Mouse (Mus musculus): ENCODE results near the gene Crybg3. TPM values are rescaled to one million over a fixed set of nuclear protein-coding genes. Genes with fewer than 3 reads are reported as not detected.
A peak's percentile ranks its signal among the peaks of the same experiment; 100 is the strongest.

Gene Crybg3
- polyA plus RNA-seq, 1 experiment from 2014 or later: 7.6 TPM

DNA sequence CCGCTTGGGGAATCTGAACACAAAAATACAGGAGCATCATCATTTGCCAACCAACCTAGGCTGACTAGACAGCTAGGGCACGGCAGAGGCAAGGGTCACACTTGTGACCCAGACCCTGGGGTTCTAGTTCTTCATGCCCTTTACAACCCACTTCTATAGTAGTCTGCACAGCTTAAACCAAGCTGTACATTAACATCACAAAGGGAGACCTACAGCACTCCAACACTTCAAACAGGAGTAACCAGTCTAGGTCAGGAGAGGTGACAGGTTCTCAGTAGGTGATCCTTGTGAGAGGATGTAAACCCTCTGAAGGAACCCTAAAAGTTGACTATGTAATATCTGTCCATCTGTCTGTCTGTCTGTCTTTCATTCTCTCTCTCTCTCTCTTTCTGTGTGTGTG, 35.1 kb downstream of the Crybg3 start:
- no peak overlapping the region for H3K4me3 ChIP-seq (ENCODE audit: low read length)
- H3K4me1 ChIP-seq (ENCODE audit: insufficient read depth, low read length): peaks cover 7% of the 10 kb centered on the region
- H3K27ac ChIP-seq (ENCODE audit: low read length): no peak overlapping the region
- H3K9me3 ChIP-seq (ENCODE audit: low read length): no peaks in the 10 kb centered on the region
- ATAC-seq (ENCODE audit: low FRiP score, low TSS enrichment): no peak; the same call in 1 of the 2 replicates
- 78% methylated on average over 2 of the region's 2 CpGs for WGBS
- no peak overlapping the region for H3K4me2 ChIP-seq (replicated peaks; ENCODE audit: low read depth, low read length)
- H3K36me3 ChIP-seq (ENCODE audit: insufficient read depth, low read length): peaks cover 5% of the 10 kb centered on the region; the same call in 1 of the 2 replicates
- H3K9ac ChIP-seq (replicated peaks; ENCODE audit: low read length): no peak overlapping the region
- H3K27me3 ChIP-seq (ENCODE audit: insufficient read depth, low read length): no peaks in the 10 kb centered on the region

DNA sequence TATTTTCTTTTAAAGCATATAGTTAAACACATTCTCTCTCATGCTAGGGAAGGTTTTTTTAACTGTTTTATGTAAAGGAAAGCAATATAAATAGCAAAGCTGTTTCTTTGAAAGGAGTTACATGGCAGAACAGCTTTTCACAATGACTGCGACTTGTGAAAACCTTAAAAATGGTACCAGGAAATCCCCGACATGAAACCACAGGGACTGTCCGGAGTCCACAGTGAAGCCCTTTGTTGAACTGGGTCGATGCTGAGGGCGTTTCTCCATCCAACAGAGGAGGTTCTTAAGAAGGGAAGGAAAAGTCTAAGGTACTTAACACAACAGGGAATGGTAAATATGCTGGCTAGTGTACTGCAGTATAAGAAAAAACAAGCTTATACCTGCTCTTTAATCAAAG, 36.8 kb downstream of the Crybg3 start:
- ATAC-seq (ENCODE audit: low FRiP score, low TSS enrichment): no peak
- H3K4me3 ChIP-seq (ENCODE audit: low read length): no peak overlapping the region
- no peaks in the 10 kb centered on the region for H3K9me3 ChIP-seq (ENCODE audit: low read length)
- H3K36me3 ChIP-seq (ENCODE audit: insufficient read depth, low read length): peaks cover 5% of the 10 kb centered on the region; the same call in 1 of the 2 replicates
- peaks cover 7% of the 10 kb centered on the region for H3K4me1 ChIP-seq (ENCODE audit: insufficient read depth, low read length)
- H3K27me3 ChIP-seq (ENCODE audit: insufficient read depth, low read length): no peaks in the 10 kb centered on the region
- WGBS: 88% methylated on average over 5 of the region's 5 CpGs
- no peak overlapping the region for H3K27ac ChIP-seq (ENCODE audit: low read length)
- H3K4me2 ChIP-seq (replicated peaks; ENCODE audit: low read depth, low read length): no peak overlapping the region
- no peak overlapping the region for H3K9ac ChIP-seq (replicated peaks; ENCODE audit: low read length)

DNA sequence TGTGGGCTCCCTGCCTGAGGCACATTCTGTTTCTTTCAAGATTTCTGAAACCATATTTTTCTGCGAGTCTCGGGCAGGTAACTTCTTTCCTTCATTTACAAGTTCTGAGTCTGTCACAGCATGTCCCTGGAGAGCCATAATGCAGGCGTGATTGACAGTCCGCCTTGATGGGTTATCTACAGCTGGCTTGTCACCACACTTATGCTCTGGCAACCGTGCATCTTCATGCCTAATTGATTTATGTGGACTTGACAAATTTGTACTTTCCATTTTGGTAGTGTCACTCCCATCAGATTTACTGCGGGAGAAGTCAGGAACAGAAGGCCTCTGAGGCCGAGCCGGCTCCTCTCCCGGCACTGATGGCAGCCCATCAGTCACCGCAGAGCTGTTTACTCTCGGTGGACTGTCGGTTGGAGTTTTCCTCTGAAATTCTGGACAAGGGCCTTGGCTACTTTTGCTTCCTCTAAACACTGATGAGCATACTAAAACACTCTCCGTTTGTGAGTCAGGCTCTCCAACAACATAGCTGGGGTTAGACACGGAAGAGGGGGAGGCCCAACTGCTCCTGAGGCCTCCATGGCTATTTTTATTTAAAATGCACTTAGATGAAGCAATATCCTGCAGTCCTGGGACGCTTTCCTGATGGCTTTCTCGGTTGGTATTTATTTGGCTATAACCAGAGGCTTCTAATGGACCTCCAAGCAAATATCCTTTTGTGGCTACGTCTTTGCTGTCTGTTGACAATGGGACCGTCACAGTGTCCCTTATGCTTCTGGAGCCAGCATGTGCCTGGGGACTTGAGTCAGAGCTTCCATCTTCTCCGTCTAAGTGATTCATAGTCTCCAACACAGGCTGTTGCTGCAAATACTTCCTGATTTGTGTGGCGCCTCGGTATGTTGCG, 41.2 kb downstream of the Crybg3 start:
- Histone ChIP-seq H3K4me2 (replicated peaks; ENCODE audit: low read depth, low read length) (0 out of 2 replicates have a peak overlapping the region, but pooled peaks have one; percentile 4), H3K36me3 (ENCODE audit: insufficient read depth, low read length) (0 out of 2 replicates have a peak, but pooled peaks cover 4% of the 10 kb centered on the region), H3K4me3 (ENCODE audit: low read length) (no peak overlapping the region), H3K9ac (replicated peaks; ENCODE audit: low read length) (no peak overlapping the region), H3K27me3 (ENCODE audit: insufficient read depth, low read length) (no peaks in the 10 kb centered on the region), H3K9me3 (ENCODE audit: low read length) (no peaks in the 10 kb centered on the region), H3K27ac (ENCODE audit: low read length) (0 out of 2 replicates have a peak overlapping the region, but pooled peaks have one; percentile 19), H3K4me1 (ENCODE audit: insufficient read depth, low read length) (no peaks in the 10 kb centered on the region)
- peak; percentile 84; the same call in 1 of the 2 replicates for ATAC-seq (ENCODE audit: low FRiP score, low TSS enrichment)
- 44% methylated on average over 22 of the region's 22 CpGs for WGBS

DNA sequence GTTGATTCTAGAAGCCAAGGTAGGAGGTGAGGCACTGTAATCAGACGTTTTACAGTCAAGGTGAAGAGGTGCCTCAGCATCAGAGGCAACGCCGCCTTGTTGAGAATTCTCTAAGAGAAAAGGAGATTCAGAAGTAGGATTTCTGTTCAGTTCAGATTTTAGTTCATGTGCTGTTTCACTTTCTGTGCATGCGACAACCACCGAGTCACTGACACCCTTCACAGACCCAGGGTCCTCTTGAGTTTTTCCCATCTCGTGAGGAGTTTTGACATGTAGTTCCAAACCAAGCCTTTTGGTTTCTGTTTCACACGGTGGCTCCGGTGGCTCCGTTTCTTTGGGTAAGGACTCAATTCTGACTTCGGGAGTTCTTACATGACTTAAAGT, 41.9 kb downstream of the Crybg3 start:
- H3K4me1 ChIP-seq (ENCODE audit: insufficient read depth, low read length): no peaks in the 10 kb centered on the region
- no peak overlapping the region for H3K4me2 ChIP-seq (replicated peaks; ENCODE audit: low read depth, low read length)
- 79% methylated on average over 10 of the region's 10 CpGs for WGBS
- 0 out of 2 replicates have a peak, but pooled peaks cover 4% of the 10 kb centered on the region for H3K36me3 ChIP-seq (ENCODE audit: insufficient read depth, low read length)
- H3K9me3 ChIP-seq (ENCODE audit: low read length): no peaks in the 10 kb centered on the region
- H3K27me3 ChIP-seq (ENCODE audit: insufficient read depth, low read length): no peaks in the 10 kb centered on the region
- no peak for ATAC-seq (ENCODE audit: low FRiP score, low TSS enrichment)
- H3K27ac ChIP-seq (ENCODE audit: low read length): no peak overlapping the region
- H3K9ac ChIP-seq (replicated peaks; ENCODE audit: low read length): no peak overlapping the region
- no peak overlapping the region for H3K4me3 ChIP-seq (ENCODE audit: low read length)

DNA sequence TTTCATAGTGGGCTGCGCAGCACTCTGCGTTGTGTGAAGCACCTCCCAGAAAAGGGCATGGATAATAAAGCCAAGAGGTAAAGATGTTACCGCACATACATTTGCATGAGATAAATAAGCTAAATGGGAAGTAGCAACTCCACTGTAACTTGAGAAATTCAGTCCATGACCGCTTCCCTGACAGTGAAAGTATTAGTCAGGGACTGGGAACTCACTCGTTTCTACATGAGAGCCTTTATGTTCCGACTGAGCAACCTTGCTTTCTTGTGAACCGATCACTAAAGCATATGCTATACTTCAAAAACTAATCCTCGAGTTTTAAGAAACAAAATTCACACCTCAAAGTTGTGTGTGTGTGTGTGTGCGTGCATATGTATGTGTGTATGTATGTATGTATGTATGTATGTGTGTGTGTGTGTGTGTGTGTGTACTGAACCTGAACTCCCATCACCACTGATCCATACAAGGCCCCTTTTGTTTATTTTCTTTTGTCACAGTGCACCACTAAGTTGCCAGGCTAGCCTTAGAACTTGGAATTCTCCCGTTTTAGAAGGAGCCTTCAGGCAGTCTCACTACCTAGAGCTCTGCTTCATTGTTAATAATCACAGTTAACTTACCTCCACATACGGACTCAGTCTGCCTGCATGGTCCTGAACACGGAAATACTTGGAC, 47.2 kb downstream of the Crybg3 start:
- ATAC-seq (ENCODE audit: low FRiP score, low TSS enrichment): peak; percentile 70
- H3K27me3 ChIP-seq (ENCODE audit: insufficient read depth, low read length): no peaks in the 10 kb centered on the region
- H3K4me3 ChIP-seq (ENCODE audit: low read length): no peak overlapping the region
- H3K9me3 ChIP-seq (ENCODE audit: low read length): no peaks in the 10 kb centered on the region
- H3K4me2 ChIP-seq (replicated peaks; ENCODE audit: low read depth, low read length): peak overlapping the region; percentile 31
- 54% methylated on average over 12 of the region's 12 CpGs for WGBS
- peak overlapping the region; percentile 28; the same call in 1 of the 2 replicates for H3K27ac ChIP-seq (ENCODE audit: low read length)
- H3K4me1 ChIP-seq (ENCODE audit: insufficient read depth, low read length): peaks cover 10% of the 10 kb centered on the region
- 0 out of 2 replicates have a peak, but pooled peaks cover 4% of the 10 kb centered on the region for H3K36me3 ChIP-seq (ENCODE audit: insufficient read depth, low read length)
- H3K9ac ChIP-seq (replicated peaks; ENCODE audit: low read length): no peak overlapping the region

DNA sequence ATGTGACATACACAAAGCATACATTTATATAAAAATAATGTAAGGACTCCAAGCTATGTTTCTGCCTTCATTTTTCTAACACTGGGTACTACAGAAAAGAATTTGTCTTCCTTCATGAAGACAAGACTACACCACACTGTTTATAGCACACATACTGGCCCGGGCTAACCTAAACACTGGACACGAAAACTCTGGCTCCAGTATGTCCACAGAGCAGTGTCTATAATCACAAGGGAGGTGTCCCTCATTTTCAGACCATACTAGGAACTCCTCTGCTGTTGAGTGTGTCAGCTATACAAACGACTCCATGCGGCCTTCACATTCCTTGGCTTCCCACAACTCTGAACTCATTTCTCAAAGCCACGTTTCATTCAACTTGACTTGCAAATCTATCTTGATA, 49.3 kb downstream of the Crybg3 start:
- Histone ChIP-seq H3K9me3 (ENCODE audit: low read length) (no peaks in the 10 kb centered on the region), H3K4me2 (replicated peaks; ENCODE audit: low read depth, low read length) (no peak overlapping the region), H3K4me1 (ENCODE audit: insufficient read depth, low read length) (peaks cover 17% of the 10 kb centered on the region), H3K36me3 (ENCODE audit: insufficient read depth, low read length) (no peaks in the 10 kb centered on the region), H3K27me3 (ENCODE audit: insufficient read depth, low read length) (no peaks in the 10 kb centered on the region), H3K4me3 (ENCODE audit: low read length) (no peak overlapping the region), H3K27ac (ENCODE audit: low read length) (no peak overlapping the region), H3K9ac (replicated peaks; ENCODE audit: low read length) (no peak overlapping the region)
- no peak for ATAC-seq (ENCODE audit: low FRiP score, low TSS enrichment)
- 68% methylated on average over 5 of the region's 5 CpGs for WGBS

DNA sequence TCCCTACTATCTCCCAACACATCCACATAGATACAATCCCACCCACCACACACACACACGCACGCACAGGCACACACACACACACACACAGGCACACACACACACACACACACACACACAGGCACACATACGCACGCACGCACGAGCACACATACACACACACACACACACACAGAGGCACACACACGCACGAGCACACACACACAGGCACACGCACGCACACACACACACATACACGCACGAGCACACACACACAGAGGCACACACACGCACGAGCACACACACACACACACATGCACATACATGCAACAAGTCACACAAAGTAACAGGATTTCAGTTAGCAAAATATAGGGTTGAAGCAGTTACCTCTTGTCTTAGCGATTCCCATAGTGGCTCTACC, 51.1 kb downstream of the Crybg3 start:
- H3K27ac ChIP-seq (ENCODE audit: low read length): no peak overlapping the region
- H3K4me1 ChIP-seq (ENCODE audit: insufficient read depth, low read length): peaks cover 17% of the 10 kb centered on the region
- H3K4me3 ChIP-seq (ENCODE audit: low read length): no peak overlapping the region
- H3K4me2 ChIP-seq (replicated peaks; ENCODE audit: low read depth, low read length): no peak overlapping the region
- H3K9me3 ChIP-seq (ENCODE audit: low read length): no peaks in the 10 kb centered on the region
- no peak overlapping the region for H3K9ac ChIP-seq (replicated peaks; ENCODE audit: low read length)
- no peaks in the 10 kb centered on the region for H3K27me3 ChIP-seq (ENCODE audit: insufficient read depth, low read length)
- 84% methylated on average over 14 of the region's 15 CpGs for WGBS
- ATAC-seq (ENCODE audit: low FRiP score, low TSS enrichment): no peak
- no peaks in the 10 kb centered on the region for H3K36me3 ChIP-seq (ENCODE audit: insufficient read depth, low read length)

DNA sequence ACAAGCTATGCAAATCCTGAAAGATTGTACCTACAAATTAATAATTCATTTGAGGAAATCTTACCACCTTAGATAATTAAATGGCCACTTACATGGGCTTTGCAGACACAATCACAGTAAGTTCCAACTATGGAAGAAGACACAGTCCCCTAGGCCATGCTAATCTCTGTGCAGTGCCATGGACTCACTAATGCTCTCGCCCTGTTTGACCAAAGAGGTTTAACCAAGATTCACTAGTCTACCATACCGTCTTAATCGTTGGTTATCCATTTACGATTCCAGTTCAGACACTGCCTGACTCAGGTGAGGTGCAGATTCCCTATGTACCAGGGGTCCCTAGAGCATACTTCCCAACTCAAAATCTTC, 52.2 kb downstream of the Crybg3 start:
- Histone ChIP-seq H3K4me3 (ENCODE audit: low read length) (no peak overlapping the region), H3K9me3 (ENCODE audit: low read length) (no peaks in the 10 kb centered on the region), H3K4me1 (ENCODE audit: insufficient read depth, low read length) (peaks cover 17% of the 10 kb centered on the region), H3K9ac (replicated peaks; ENCODE audit: low read length) (no peak overlapping the region), H3K27ac (ENCODE audit: low read length) (peak overlapping the region; percentile 28; the same call in 1 of the 2 replicates), H3K36me3 (ENCODE audit: insufficient read depth, low read length) (no peaks in the 10 kb centered on the region), H3K27me3 (ENCODE audit: insufficient read depth, low read length) (no peaks in the 10 kb centered on the region), H3K4me2 (replicated peaks; ENCODE audit: low read depth, low read length) (no peak overlapping the region)
- WGBS: 86% methylated on average over 4 of the region's 4 CpGs
- ATAC-seq (ENCODE audit: low FRiP score, low TSS enrichment): no peak

DNA sequence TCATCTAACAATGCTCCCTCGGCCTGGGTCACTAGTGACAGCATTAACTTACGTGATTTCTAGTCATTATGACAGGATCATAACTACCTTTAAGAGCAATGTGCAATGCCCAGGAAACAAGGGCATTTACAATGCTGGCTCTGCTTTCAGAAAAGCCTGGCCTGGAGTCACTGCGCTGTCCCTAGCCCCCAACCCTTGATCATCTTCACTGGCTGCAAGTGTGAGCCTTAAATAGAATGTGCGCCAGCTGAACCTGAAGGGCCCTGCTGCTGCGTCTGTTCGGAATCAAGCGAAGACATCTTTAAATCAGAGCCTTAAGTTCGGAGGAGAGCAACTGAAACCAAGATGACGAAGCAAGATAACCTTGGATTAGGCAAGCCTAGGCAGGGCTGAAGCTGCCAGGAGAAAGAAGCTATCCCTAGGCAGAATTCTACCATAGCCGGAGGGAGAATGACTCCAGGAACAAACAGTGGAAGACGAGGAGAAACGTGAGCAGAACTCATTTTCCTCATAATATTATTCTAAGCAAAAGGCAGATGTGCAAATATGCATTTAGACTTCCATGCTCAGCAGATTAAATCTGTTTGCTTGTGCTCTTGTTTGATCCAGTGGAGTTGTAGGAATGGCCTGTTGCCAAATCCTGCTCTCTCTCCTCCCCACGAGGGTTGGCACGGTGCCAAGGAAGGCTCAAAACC, 52.7 kb downstream of the Crybg3 start:
- no peaks in the 10 kb centered on the region for H3K36me3 ChIP-seq (ENCODE audit: insufficient read depth, low read length)
- no peaks in the 10 kb centered on the region for H3K27me3 ChIP-seq (ENCODE audit: insufficient read depth, low read length)
- WGBS: 58% methylated on average over 14 of the region's 14 CpGs
- peak overlapping the region; percentile 16; the same call in 1 of the 2 replicates for H3K27ac ChIP-seq (ENCODE audit: low read length)
- no peak overlapping the region for H3K4me3 ChIP-seq (ENCODE audit: low read length)
- H3K4me1 ChIP-seq (ENCODE audit: insufficient read depth, low read length): peaks cover 11% of the 10 kb centered on the region; the same call in 1 of the 2 replicates
- no peak overlapping the region; the same call in 1 of the 2 replicates for H3K4me2 ChIP-seq (replicated peaks; ENCODE audit: low read depth, low read length)
- ATAC-seq (ENCODE audit: low FRiP score, low TSS enrichment): no peak
- no peak overlapping the region for H3K9ac ChIP-seq (replicated peaks; ENCODE audit: low read length)
- H3K9me3 ChIP-seq (ENCODE audit: low read length): no peaks in the 10 kb centered on the region
